Mouse (Mus musculus) heart, adult 9 months (tissue): ENCODE results near the gene Casp3.
"Not testable (repeated sequence)": the region's sequence is repeated elsewhere in the genome, so short reads cannot be mapped to it uniquely, and the experiment has no call there.

Source experiments
- DNase-seq, 2 experiments: peaks; one replicate each; pipeline ENCODE4 v3.0.0; 2022; ENCODE audit warnings: low spot score in 2 of 2

The Casp3 gene

DNA sequence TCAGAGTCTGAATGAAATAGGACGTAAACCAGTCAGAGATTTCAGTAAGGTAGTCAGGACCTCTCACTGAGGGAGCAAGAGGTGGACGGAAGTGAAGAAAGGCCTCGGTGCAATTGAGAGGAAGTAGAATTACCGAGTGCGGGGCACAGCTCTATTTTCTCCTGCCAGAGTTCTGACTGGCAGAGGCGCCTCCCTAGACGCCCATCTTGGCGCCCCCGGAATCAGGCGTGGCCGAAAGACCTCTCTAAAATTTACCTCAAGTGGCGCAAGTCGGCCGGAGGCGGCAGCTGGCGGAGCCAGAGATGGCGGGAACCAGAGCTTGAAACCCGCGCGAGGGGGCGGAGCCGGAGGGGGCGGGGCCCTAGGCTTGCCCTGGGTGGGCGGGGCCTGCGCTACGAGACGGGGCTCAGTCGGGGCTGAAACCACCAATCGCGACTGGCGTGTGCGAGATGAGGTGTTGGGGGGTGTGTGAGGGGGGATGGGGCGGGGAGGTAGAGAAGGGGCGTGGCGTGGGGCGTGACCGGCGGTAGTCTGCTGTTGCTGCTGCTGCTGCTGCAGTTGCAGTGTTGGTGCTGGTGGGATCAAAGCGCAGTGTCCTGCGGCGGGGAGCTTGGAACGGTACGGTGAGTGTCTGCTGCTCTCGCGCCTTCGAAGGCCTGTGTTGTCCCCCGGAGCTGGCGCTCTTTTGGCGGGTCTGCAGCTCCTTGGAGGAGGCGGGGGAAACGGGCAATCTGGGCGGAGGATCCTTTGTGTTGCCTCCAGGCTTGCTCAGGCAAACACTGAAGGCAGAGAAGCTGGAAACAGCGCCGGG, at the start of gene Casp3, which contains the start of gene Primpol:
Gene Casp3, plus strand, starts transcription at position 413 of the 811 bp plus-strand sequence.
Gene Primpol, minus strand, starts transcription at position 334 of the 811 bp plus-strand sequence.
- DNase-seq, result peak; percentile 93 to 95

DNA sequence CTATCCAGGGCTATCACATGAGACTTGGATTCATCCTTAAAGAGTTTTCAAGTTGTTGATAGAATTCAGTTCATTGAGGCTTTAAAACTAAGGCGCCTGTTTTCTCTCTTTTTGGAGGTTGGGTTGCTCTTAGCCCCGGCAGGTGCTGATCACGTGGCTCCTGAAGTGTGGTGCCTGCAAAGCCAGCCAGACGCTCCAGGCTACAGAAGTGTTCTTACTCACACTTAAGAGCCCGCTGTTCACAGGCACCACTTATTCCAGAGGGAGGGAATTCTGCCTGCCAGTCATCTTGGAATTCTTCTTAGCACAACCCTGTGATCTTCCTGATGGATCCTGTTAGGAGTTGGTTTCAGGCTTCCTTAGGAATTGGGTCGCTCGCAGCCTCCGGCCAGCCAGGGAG, 49.1 kb upstream of the Casp3 start:
- no peak for DNase-seq

DNA sequence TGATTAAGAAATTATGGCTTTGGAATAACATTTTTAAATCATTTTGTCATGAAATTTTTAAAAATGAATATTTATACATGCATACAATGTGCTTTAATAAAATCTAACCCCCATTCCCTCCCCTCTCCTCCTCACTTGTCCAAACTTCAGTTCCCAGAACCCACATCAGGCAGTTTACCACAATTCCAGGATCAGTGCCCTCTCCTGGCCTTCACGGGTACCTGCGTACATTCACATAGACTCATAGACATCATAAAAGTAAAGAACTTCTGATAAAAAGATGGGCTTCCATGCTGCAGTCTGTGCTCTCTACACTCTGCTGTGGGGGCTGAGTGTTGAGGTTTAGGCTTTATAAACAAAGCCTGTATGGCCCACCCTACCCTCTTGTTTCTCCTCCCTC, 48.1 kb upstream of the Casp3 start:
- DNase-seq, result no peak

DNA sequence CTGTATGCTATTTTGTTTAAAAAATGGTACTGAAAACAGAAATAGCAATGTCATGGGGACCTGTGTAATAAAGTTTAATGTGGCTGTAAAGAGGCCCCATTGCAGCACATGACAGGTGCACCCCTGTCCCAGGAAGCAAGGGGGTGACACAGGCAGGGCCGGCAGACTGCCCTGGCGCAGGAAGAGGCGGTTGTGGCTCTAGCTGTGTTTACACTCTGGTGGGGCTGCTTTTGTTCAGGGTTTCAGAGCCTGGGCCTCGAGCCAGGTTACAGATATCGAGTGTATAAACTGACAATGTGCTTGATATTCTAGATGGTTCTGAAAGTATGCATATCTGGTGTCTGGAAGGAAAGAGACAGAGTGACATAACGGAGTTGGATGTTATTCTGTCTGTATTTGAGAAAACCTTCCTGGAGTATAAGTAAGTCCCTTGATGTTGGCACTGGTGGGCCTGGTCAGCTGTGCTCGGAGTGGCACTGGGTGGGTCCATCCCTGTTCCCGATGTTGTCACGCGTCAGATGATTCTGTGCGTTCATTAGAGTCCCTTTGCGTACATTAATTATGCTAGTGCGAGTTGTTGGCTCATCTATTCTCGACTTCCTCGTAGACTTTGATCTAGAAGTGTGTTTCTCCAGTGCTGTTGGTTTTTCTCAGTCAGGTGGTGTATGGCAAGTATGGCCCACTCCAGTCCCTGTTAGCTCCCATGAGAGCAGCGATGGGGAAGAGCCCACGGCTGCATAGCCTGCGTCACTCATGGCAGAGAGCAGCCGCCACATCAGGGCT, 47.2 kb upstream of the Casp3 start:
- DNase-seq, result no peak

DNA sequence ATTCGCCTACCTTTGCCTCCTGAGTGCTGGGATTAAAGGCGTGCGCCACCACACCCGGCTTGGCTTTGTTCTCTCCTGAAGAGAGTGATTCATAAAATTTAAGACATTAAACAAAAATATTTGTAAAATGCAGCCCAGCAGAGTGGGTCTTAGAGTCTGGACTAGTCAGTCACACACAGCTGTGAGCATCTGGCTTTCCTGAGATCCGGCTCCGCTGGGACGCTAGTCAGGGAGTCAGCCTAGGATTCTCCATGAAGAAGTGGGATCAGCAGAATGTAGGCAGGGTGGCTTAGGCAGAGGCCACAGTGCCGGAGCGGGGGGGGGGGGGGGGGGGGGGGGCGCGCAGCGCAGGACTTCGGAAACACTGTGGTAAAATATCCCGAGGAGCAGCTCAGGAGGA, 46.4 kb upstream of the Casp3 start:
- DNase-seq, result peak in 1 of 2 experiments; percentile 28

DNA sequence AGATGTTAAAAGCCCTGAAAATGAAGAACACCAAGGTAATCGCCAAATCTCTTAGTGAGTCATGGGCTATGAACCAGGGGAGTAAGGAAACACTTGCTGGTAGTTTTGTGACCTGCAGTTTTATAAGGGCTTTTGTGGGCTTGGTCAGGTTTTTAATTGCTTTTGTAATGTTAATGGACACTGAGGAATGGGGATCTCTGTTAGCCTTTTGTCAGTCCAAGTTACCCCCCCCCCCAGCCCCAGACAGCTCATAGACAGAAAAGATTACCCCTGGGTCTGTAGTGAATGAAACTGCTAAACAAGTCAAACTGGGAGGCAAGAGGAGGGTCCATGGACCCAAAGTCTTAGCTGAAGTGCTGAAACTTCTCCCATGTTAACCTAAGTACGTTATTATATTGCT, 43.6 kb upstream of the Casp3 start:
- no peak for DNase-seq

DNA sequence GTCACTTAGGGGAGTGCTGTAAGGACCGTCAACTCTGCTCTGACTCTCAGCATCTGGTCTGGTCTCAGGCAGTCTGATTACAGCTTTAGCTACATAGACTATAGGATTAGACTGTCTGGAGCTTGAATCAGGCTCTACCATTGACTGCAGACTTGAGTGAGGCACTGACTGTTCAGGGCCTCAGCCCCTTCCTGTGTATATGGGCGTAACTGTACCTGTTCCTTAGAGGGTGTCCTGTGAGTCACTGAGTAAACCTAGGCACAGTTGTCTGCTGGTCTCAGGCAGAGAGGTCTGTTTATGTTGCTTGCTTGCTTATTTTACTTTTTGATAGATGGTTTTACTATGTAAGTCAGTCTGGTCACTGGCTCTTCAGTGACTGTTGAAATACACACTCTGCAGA, 43.1 kb upstream of the Casp3 start:
- no peak for DNase-seq

DNA sequence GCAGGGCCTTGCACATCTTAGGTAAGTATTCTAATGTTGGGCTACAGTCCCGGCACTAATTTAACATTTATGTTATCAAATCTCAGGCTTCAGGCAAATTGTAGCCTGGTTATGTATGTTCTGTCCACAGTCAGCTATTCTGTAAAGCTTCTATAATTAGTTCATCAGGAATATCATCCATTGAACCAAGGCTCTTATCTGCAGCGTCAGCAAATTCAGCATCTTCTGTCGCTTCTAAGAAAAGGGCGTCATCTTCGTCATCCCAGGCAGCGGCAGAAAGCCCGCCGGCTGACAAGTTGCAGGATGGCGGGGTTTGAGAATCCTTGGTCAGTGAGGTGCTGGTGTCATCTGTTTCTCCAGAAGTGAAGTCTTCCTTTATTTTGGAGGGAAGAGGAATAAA, 38.3 kb upstream of the Casp3 start:
- no peak for DNase-seq

DNA sequence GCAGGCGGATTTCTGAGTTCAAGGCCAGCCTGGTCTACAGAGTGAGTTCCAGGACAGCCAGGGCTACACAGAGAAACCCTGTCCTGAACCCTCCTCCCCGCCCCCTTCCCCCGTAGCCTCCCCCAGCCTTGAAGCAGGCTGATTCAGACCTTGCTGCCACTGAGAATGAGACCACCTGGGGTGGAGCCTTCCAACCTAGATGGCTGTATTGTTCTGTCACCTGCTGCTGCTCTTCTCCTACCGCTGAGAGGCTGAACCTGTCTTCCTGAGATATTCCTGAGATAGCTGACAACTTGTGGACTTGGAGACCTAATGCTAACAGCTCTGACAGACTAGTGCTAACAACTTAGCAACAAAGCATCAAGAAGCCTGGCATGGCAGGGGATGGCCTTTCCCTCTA, 32.8 kb upstream of the Casp3 start:
- DNase-seq, result not testable (repeated sequence)

DNA sequence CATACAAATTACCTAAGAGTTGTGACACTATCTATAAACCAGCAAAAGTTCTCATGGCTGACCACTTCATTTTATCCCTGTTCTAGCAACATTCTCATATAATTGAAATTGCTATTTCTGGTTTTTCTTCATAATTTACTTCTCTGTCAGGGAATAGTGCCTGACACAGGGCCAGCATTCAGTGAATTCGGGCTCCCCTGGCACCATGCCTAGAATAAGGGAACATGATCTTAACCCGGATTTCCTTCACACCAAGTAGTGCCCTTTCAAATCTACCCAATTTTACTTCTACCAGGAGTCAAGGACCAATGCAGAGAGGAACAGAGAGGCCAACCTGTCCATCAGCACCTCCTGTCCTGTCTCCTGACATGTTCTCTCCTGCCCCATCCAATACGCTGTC, 31.5 kb upstream of the Casp3 start:
- no peak for DNase-seq

DNA sequence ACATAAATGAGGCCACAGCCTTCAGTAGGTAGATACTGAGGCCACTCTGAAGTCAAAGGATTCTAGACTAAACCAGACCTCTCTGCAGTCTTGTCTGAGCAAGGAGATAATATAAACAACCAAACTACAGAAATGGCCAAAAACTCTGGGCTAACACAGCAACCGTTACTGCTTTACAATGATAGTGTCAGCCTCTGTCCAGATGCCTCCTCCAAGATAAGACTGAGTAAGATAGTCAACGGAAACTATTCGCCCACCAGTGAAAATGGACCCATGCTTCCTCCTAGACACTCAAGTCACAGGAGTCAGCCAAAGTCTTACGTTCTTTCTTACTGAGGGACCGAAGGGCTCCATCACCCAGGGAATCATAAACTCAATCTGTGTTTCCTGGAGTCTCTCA, 29.2 kb upstream of the Casp3 start:
- DNase-seq, result no peak

DNA sequence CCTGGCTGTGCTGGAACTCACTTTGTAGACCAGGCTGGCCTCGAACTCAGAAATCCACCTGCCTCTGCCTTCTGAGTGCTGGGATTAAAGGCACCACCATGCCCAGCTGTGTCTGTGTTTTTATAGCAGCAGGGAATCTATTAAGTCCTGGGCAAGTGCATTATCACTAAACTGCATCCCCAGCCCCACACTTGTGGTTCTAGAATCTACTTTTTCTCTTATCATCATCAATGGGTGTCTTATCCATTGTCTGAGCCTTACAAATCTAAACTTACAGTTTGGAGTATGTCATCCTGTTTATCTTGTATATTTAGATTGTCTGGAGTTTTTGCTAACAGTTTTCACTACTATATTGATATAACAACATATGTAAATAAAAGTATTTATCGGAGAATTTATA, 28.4 kb upstream of the Casp3 start:
- no peak for DNase-seq

DNA sequence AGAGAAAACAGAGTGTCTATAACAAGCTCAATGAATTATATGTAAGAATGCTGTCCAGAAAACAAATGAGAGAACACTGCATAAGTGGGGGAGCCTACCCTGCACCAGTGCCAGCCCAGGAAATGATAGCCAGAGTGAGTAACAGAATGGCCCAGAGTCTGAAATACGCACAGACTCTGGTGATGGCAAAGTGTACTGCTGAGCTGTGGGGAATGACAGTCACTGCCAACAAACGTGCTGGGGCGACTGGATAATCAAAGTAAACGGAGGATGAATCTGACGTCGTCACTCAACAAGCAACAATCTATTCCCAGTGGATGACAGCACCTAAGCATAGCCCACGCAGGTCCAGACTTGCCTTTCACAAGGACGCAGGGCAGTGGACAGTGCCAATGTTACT, 24.0 kb upstream of the Casp3 start:
- DNase-seq, result no peak

DNA sequence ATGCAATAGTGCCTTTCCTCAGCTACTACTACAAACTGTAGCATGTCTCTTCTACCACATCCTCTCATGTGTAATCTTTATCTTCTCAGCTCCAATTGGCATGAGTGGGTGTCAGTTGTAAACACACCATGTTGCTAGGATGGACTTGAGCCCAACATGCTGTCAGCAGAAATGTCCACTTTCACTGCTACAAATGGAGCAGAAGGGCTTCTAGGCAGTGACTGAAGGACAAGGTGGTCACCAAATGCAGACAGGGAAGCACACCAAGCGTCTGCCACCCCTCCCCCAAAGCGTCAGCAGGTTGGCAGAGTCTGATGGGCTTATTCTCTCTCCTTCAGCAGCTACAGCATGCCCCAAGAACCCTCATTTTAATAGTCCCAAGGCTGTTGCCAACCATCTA, 23.3 kb upstream of the Casp3 start:
- no peak for DNase-seq

DNA sequence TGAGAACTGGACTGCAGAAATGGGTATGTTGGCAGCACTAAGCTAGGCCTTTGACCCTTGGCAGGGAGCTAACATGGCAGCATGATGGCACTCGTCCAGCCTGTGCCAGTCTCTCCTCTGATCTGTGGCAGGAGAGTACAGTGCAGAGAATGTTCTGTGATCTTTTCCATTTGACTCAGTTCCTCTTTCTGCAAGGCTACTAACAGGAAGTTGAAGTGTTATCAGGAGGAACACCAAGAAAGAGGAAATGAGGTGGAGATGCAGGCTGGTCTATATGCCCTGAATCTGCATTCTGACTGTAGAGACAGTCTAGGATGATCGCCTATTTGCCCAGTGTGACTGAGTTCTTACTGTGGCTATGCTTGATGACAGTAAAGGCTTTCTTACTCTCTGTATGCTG, 21.5 kb upstream of the Casp3 start:
- peak; percentile 14 to 53 for DNase-seq

DNA sequence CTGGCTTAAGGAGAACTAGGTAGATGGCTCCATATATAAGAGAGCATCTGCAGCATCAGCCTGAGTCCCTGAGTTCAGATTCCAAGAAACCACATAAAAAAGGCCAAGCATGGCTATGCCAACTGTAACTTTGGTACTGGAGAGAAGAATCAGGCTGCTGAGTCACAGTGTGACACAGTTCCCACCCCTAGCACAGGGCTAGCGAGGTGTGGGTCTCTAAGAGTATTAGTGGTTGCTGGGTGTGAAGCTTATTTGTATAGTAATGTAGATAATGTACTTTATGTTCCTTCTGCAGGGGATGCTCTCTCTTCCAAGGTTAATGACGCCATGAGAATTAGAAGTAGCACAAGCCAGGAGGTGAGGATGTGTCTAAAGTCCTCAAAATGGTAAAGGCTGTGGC, 20.6 kb upstream of the Casp3 start:
- DNase-seq, result no peak

DNA sequence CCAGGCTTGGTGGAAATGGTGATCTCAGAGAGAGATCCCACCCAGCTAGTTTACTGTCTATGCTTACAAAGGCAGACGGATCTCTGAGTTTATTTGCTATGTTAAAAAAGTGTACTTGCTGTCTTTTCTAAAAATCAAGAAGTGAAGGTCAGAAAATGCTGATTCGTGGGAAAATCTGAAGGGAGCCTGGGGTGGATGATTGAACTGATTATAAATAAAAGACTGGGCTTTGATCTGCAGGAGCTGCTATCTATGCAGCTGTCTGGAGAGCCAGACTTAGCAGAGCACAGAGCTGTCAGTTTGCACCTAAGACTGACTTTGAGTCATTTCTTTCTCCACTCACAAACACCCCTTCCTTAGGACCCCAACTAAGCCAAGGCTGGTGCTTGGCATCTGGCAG, 19.7 kb upstream of the Casp3 start:
- no peak for DNase-seq

DNA sequence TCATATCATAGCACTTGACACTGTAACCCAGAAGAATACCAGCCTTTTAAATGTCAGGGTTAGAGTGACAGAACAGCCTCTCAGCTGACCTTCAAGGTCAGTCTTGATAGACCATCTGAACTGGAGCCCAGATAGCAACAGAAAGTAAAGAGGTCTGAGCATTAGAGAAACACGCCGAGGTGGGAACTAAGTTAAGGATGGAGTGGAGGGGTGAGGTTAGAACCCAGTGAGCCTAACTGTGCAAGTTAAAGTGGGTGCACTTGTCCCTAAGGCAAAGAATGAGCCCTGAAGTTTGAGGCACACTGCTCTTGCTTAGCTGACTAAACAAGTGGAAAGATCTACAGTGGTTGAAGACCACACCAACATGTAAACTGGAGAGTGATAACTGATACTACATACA, 19.0 kb upstream of the Casp3 start:
- DNase-seq, result no peak

DNA sequence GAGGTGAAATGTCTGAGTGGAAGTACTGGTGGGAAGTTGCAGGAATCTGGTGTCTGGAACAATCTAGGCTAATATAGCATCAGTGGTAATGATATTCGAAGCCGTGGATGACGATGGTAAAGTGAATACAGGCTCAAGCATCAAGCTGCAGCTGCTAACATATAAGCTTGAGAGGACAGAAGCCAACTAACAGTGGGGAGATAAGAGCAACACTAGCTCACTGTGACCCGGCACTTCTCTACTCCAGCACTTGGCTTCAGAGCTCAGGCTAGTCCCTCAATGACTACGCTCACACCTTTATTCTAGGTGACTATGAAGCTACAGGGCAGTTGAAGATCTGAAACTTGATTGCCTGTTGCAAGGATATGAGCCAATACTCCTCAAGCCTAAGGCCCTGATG, 18.3 kb upstream of the Casp3 start:
- no peak for DNase-seq

DNA sequence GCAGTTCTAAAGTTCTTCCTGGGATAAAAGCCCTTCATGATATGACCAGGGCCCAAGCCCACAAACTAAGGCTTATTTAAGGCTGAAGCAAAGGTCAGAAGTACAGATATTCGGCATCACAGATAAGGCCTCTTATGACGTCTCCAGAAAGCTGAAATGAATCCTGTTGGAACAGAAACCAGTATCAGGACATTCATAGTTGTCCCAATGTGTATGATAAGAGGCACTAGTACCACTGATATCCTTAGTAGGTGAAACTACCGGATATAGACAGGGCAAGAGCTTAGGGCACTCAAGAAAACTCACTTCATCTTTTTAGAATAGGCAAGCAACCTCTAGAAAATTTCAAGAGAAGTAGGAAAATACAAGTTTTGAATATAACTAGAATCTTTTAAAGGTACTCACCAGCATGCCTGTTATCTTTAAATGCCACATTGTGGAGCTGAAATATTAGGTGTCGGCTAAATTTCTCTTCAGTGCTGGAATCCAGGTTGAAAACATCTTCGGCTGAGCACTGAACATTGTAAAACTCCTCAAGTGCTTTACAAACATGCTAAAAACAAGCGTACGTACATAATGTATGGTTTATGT, 17.7 kb upstream of the Casp3 start:
- no peak for DNase-seq

DNA sequence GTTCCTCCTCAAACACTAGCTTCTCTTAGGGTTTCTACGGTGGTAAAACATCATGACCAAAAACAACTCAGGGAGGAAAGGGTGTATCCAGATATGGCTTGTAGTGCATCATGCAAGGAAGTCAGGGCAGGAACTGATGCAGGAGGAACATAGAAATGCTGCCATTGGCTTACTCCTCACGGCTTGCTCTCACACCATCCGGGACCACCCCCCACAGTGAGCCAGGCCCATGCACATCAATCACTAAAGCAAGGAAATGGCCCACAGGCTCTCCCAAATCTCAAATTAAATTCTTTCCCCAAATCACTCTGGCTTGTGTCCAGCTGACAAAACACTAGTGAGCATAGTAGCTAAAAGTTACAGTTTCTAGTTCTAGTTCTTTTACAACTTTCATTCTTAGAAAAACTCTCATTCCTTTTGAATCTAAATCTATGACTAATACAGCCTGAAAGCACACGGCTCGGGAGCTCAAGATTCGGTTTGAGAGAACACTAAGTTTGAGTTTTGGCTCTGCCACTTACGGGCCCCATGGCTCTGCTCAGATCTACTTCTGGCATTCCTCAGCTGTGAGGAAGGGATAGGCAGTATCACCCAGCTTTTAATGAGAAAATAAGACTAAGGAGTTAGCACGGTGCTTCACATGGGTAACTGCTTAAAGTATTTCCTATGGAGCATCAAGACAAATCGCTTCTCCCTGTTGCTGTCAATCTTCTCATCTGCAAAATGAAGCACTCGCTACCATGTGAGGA, 16.0 kb upstream of the Casp3 start:
- no peak for DNase-seq

DNA sequence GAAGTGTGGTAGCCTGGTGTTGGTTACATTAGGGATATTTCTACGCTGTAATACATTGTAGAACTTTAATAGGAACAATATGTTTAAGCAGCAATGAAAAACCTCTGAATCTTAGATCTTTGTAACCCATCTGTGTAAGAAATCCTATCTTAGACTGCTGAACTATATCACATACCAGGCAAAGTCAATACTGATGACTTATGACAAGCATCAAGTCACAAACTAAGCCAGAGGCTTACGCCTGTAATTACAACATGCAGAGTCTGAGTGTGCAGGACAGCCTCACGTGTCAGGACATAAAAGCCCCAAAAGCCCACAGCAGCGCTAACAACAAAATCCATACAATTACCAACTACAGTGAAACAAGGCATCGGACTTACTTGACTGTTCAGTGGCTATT, 13.5 kb upstream of the Casp3 start:
- no peak for DNase-seq
